Mouse (Mus musculus): ENCODE results near the gene Pmepa1. TPM values are rescaled to one million over a fixed set of nuclear protein-coding genes. Genes with fewer than 3 reads are reported as not detected.

Pmepa1 gene
- total RNA-seq, 2 experiments from 2014 or later, result 22.6 to 23.8 TPM

DNA sequence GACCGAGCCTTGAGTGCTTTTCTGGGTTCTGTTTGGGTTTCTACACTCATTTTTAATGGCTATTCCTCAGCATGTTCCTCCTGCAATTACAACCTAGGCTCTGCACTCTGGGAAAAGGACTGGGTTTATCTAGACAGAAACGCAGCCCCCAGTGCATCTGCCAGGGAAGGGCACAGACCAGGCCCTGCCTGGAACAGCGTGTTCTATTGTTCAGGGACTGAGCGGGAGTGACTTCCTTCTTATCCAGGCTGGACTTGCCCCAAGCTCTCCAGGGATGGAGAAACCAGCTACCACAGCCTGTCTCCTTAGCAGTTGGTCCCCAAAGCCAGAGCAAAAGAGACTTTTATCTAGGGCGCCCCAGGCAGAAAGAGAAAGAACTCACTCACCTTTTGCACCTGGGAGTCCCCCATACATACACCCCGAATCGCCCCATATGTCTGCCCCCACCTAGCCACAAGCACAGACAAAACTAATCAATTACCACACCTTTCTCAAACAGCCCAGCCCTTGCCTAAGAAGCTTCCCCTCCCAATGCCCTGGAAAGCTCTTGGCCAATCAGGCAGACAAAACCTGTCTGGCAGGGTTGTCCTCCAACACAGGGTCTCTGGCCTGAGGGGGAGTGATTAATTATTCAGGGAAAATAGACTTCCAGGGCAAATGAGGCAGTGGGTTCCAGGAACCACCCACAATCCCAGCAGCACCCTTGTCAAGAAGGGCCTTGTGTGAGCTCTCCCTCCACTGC is 20.4 kb downstream of the Pmepa1 start:
- DNase-seq (ENCODE audit: low spot score in 2 of 2), result no peak

DNA sequence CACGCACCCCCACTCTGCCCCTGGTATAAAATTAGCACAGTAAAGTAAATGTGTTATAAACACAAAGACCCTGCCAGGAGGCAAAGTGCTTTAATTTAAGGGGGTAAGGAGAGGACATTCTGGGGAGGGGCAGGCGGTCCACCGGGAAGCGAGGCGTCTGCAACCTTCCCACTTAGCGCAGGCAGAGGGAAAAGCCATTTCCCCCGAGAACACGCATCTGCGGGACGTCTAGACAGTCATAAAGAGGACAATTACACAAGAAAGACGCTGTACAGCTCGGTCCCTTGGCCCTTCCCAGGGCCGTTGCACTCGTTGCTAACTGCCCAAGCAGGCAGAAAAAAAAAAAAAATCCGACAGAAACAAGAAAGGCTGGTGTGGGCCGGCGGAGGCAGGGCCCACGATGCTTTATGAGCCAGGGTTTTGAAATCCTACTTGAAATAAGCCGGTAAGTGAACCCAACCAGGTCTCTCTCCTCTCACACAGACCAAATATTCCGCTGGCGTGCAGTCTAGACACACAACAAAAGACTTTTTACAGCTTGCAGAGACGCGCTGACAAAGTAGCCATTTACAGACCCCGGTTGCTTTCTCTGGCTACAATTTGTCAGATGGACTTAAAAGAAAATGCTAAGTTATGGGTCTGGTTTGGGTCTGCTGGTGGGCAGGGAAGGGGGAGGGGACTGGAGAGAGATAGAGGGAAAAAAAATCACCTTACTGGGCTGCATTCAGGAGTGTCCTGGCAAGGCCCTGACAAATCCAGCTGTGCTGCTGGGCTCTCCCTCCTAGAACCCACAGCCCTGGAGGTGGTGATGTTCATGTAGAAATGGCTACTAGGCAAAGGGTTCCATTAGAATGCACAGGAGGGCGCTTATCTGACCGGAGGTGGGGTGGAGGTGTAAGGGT is 22.3 kb downstream of the Pmepa1 start:
- DNase-seq (ENCODE audit: low spot score in 2 of 2), result no peak

DNA sequence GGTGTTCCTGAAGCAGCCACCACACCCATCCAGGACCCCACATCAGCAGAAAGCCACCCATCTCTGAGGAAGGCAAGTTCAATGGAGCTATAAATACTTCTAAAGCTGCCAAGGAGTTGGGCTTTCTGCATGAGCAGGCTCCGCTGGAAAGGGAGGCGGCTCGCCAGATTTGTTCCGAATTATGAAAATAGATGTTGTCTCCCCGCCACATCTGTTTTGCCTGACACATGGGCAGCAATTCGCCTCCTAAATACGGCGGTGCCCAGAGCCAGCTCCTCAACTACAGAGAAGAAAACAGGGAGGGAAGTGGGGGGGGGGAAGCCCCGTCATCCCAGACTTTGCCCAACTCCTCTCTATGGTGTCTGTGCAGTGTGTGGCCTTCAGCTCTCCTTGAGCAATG is 24.7 kb downstream of the Pmepa1 start:
- DNase-seq (ENCODE audit: low spot score in 2 of 2), result peak in 1 of 2 experiments; percentile 37

DNA sequence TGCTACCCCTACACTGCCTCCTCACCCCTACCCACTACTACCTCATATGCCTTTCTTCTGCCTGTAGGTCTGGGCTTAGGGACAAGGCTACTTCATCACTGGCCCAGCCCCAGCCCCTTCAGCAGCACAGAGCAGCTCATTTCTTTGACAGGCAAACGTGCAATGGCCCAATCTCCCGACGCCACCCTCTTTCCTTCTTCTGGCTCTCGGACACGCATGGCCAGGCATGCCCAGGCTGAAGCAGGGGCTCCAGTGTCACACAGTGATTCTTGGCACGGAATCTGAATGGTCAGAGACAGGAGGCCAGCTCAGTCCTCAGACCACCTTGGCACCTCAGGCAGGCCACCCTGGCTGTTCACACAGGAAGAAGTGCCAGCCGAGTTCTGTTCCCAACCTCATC is 25.2 kb downstream of the Pmepa1 start:
- DNase-seq (ENCODE audit: low spot score in 2 of 2), result no peak

DNA sequence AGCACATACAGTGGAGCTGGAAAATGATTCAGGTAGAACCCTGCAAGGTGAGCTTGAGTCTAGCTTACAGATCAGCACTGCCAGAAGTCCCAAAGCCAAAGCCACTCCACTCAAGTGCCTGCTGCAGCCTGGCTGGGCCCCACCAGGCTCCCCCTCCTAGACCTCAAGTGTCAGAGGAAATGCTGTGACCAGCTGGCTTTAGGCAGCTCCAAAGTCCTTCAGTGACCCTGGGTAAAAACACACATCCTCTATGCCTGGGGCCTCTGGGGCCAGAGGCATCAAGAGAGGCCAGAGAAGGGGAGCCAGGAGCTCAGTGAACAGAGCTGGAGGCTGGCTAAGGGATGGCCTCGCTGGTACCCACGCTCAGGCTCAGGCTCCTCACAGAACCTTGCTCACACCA is 25.9 kb downstream of the Pmepa1 start:
- no peak for DNase-seq (ENCODE audit: low spot score in 2 of 2)

DNA sequence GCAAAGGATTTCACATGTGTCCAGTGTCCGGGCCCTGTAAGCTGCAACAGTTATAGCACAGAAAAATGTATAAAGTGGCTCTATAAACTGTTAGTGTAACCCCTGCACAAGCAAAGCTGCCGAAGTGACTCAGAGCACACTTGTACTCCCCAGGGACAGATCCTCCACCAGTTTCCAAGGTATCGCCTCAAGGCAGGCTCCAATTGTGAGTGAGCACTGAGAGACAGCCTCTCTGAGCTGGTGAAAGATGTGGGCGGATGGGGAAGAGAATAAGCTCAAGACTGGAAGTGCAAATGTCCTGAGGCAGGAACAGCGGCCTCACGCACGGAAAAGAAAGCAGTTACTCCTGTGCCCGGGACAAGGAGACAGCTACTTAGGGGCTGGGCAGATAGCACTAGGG is 26.4 kb downstream of the Pmepa1 start:
- no peak for DNase-seq (ENCODE audit: low spot score in 2 of 2)

DNA sequence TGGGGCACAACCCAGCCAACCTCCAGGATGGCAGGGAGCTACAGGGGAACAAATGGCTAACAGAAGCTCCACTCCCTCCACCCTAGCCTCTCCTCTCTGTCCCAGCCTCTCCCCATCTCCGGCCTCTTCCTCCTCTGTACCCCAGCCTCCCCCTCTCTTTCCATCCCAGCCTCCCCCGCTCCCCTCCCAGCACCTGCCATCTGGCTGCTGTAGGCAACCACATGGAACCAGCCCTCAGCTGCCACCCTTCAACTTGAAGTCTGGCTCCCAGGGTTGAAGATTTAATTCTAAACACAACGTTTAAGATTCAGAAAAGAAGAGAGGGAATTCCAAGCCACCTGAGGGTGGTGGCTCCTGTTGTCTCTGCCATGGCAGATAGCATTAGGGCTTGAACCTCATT is 26.9 kb downstream of the Pmepa1 start:
- peak in 1 of 2 experiments; percentile 59 for DNase-seq (ENCODE audit: low spot score in 2 of 2)

DNA sequence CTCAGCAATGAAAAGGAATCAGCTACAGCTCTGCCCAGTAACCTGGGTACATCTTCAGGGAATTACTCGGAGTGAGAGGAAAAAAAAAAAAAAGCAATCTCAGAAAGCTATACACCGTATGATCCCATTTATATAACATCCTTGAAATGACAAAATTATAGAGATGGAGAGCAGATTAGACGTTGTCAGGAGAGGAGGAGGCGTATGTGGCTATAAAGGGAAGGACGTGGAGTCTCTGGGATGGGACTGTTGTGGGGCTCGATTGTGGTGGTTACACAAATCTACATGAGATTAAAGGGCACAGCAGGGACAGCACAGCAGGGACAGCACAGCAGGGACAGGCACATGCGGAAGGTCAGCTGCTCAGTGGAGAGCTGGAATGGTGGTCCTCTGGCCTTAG is 27.5 kb downstream of the Pmepa1 start:
- no peak for DNase-seq (ENCODE audit: low spot score in 2 of 2)

DNA sequence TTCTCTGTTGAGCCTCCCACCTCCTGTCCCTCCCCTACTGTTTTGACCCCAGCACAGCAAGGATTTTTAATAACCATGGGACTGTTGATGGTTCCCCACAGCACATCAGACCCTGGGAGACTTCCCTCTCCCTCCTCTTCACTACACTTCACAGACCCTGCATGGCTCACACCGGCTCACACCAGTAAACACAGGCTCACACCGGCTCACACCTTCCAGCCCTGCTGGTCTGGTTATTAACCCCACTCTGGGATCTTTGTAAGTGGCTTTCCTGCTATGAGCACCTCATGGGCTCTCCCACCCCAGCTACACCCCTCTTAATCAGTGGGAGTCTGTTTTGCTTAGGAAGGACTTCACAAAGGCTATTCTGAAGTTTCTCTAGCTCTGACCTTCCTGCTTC is 28.4 kb downstream of the Pmepa1 start:
- no peak for DNase-seq (ENCODE audit: low spot score in 2 of 2)

DNA sequence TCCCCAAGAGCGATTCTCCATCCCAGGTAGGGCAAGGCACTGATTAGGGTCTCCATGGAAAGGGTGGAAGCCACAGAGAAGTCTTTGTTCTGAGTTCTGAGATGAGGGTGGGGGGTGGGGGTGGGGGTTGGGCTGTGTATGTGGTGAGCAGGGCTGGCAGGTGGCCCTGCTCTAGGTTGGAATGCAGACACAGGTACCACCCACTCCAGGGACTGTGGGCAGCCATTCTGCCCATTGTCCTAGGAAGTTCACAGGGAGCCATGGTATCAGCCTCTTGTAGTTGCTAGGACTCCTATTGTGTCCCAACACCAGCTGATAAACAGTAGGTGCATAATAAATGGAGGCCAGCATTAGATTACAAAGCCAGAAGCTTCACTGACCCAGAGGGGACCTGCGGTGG is 29.1 kb downstream of the Pmepa1 start:
- no peak for DNase-seq (ENCODE audit: low spot score in 2 of 2)

DNA sequence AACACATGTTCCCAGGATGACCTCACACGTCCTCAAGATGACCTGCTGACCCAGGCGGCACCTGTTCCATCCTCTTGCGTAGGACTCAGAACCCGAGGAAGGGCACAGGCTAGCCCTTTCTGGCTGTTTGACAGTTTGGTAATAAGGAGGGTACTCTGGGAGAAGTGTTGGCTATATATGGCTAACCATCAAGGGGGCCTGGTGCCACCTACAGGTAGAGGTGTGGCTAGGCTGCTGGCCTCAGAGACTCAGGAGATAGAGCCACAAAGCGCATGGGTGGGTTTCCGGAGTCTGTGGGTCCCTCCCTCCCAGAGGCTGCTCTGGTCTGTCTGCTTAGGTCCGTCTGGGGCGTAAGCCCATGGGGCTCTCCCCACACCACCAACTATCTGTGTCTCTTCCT is 29.6 kb downstream of the Pmepa1 start:
- no peak for DNase-seq (ENCODE audit: low spot score in 2 of 2)

DNA sequence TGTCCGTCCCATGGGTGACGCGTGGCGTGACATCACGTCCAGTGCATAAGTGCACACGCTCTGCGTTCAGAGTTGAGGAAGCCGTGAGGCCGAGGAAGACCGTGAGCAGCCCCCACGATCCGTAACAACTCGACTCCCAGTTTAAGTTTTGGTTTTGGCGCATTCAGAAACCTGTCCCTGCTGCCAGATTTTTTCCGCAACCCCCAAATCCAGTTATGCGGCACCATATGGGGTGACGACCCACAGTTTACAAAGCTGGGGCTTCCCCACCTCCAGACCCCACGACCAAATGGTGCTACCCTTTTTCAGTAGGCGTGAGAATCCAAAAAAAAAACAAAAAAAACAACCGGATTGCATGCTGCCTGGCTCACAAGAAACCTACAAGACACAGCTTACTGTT is 31.1 kb downstream of the Pmepa1 start:
- DNase-seq (ENCODE audit: low spot score in 2 of 2), result peak; percentile 45 to 80

DNA sequence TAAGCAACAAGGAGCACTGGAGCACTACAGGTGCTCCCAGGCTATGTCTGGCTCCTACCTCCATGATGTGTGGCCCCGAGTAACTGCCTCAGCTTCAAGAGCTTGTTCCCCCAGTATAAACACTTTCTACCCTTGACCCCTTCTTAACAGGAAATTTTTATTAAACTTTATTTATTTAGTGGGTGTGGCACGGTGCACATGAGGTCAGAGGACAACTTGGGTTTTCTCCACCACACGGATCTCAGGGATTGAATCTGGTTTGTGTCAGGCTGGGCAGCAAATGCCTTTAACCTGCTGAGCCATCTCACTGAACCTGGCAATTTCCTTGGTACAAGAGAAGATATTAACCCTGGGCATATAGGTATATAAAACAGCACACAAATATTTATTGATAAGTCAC is 32.2 kb downstream of the Pmepa1 start:
- DNase-seq (ENCODE audit: low spot score in 2 of 2), result no peak

DNA sequence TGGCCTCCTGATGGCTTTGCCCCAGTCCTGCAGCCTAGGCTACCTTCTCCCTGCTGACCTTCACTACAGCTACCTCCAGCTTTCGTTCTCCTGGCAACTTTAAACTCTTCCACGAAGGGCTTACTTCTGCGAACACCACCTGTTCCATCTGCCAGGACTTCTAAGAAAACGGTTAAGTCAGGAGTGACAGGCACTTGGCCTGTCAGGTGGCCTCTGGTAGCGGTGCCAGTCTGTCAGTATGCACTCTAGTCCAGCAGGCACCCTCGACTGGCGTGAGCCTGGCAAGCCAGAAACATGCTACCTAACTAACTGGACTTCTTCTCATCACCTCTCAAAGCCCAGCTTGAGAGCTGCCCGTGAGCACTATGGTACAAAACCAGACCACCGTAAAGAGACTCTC is 32.7 kb downstream of the Pmepa1 start:
- no peak for DNase-seq (ENCODE audit: low spot score in 2 of 2)

DNA sequence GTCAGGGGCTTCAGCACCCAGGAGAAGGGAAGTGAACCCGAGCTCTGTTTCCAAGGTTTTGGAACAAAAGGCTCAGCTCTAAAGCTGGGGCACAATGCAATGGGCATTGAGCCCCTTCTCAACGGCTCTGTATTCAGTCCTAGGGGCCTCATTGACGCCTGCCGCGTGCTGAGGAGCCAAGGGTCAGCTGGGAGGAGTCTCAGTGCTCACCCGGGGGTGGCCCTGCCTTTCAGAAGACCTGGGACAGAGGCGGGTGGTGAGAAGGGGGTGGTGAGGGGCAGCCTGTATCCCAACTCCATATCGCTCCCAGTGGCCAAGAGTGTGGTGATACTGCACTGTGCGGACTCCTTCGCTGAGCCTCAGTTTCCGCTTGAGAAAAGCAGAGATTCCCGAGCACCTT is 33.5 kb downstream of the Pmepa1 start:
- DNase-seq (ENCODE audit: low spot score in 2 of 2), result no peak

DNA sequence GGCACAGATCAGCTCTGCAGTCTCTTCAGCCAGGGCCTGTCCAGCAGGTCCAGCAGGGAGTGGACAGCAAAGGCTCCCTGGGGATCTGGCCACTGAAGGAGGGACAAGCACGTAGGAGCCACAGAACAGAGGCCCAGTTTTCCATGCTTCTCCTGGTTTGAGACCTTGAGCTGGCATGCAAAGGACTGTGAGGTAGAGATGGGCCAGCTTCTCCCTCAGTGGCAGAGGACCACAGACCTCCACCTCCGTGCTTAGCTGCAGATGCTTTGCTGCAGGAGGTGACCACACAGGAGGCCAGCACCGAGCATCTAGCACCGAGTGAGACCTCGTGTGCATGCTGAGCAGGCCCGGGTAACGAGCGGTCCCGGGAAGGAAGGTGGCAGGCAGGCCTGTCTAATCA is 35.6 kb downstream of the Pmepa1 start:
- DNase-seq (ENCODE audit: low spot score in 2 of 2), result no peak

DNA sequence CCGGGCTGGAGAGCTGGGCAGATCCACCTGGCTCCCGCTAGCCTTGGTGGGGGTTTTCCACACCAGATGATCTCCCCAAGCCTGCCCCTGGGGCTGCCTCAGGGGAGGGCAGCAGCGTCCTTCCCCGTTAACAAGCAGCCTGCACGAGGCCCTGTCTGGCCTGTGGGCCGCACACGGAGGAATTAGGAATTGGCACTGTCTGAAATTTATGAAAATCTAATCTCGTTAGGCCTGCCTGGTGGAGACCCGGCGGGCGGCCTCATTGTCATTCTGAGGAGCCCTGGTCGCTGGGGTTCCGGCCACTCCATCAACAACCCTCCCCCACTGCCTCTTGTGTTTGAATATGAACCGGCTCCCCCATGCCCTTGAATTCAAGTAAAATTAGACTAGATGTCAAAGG is 37.8 kb downstream of the Pmepa1 start:
- no peak for DNase-seq (ENCODE audit: low spot score in 2 of 2)

DNA sequence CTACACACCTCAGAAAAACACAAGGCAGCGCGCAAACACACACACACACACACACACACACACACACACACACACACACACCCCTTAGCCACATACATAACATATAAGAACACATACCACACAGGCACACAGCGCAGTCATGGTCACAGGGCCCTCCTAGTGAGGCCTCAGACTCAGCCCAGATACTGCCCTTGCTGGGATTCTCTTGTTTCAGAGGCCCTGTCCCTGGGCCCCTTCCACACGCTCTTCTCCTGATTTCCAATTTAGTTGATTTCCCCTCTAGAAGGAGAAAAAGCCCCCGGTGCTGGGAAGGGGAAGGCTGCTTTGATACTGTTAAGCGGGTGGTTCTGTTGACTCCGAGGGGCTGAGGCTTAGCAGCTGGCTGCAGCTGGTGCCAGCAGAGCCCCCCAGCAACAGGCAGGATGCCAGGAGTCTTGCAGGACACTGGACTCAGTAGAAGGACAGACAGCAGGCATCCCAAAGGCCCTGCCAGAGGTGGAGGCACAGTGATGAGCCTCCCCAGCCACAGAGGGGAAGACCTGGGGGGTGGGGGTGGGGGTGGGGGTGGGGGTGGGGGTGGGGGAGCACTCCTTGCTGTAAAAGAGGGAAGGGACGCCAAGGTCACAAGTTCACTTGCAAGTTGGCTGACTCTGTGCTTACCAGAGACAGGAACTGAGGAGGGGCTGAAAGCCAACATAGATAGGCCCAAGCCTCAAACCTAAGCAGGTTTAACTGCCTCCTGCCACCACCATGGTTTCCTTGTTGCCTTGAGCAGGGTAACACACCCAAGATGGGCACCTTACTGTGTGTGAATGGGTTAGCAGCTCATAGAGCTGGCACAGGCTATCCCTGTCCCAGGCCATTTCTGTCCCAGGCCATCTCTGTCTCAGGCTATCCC is 40.6 kb downstream of the Pmepa1 start:
- DNase-seq (ENCODE audit: low spot score in 2 of 2), result no peak

DNA sequence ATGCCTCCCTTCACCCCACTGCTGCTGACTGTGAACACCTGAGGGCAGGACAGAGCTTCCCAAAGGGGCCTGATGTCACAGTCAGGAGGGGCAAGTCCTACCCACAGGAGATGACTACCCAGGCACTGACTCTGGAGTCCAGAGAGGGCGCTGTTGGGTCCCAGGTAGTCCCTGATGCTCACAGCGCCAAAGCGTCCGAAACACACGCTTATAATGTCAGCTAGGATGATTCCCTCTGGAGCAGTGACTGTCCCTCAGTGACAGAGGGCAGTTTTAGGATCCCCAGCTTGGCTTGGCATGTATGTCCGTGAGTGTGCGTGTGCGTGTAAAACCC is 43.6 kb downstream of the Pmepa1 start:
- DNase-seq (ENCODE audit: low spot score in 2 of 2), result no peak

DNA sequence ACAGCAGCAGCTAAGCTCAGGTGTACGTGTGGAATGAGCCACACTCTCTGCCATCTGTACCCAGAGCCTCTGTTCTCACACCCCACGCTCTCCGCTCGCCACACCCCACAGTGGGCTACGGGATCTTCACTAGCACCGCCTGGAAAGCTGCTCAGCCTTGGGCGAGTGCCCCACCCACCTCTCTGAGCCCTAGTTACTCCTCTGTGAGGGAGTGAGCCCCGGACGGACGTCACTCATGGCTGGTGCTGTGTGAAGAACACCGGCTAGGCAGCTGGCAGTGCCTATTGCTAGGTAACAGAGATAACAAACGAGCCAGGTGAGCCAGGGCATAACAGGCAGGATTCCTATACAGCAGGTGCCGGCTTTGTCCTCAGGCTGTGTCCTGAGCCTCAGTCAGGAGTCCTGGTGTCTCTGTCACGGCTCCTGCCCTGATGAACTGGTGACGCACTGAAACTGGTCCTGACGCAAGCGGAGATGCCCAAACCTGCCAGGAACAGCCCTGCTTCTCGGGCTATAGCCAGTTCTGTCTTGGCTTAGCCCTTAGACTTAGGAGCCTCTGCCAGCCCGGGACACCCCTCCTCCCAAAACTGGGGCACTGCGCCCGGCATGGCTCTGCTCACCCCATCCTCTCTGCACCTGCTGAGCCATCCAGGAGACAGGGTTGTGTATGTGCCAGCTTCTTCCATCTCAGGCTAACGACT is 44.1 kb downstream of the Pmepa1 start:
- DNase-seq (ENCODE audit: low spot score in 2 of 2), result no peak

DNA sequence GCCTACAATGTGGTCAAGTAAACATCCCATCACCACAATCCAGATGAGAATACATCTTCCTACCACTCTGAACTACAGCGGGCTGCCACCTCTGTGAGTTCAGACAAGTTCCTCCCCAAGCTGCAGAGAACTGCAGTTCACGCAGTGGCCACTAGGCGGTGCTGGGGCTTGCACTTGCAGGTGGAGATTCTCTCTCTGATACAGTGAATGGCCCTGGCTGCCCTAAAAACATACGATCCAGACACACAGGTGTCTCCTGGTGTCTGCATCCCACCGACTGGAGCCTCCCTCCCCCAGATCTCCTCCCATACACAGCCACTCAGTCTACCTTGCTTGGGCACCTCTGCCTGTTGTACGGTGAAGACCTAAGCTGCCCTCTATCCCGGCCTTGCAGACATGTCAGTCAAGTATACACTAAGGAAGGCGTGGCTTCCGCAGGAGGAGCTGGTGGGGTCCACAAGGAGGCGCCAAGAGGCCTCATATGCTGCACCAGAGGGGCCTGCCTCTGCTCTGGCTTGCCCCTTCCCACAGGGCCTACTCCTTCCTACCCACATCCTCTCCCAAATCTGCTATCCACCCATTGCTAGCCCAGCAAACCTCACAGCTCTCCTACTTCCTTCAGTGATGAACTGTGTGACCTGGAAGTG is 46.6 kb downstream of the Pmepa1 start:
- DNase-seq (ENCODE audit: low spot score in 2 of 2), result peak; percentile 84 to 94

Data from layer of hippocampus, adult 18-20 months (tissue).